13 mouse cellular contexts compared by ENCODE assay signal in the genomic region with DNA sequence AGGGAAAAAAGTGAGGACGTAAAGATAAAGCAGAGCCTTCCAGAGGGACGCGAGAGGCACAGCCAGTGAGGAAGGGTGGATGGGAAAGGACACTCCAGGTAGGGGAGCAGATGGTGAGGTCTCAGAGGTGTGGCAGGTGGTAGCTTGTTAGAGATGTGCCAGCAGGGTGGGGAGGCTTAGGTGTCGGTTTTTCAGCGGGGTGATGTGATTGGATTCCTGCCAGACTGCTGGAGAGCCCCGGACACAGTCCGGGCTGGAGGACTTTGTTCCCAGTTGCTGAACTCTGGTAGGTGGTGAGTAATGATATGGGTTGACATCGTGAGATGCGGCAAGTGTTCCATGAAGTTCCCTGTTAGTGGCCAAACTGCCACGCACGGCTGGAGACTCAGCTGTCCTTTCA. TPM values are rescaled to one million over a fixed set of nuclear protein-coding genes. Genes with fewer than 3 reads are reported as not detected.
DNase-seq lines count a peak whose midpoint lies in the region; ATAC-seq and TF ChIP-seq lines count a peak whose summit lies in the region.
"Had no signal": no experiment of that assay in that cellular context is flagged by ENCODE, and none has a peak within 500 bp of the region (broad histone marks: within the 10 kb centered on the region; RNA-seq: fewer than 3 reads in every experiment).

No protein-coding gene starts in this region.

- no peak for ATAC-seq in cerebellum, adult (ENCODE audit: insufficient number of reproducible peaks, low FRiP score, low TSS enrichment)
- no peak for ATAC-seq in kidney, embryonic 16.5 days (ENCODE audit: low FRiP score, low TSS enrichment)
- ATAC-seq in stomach, postnatal 0 days (ENCODE audit: low FRiP score, low TSS enrichment) = no peak
- ATAC-seq: activated CD4-positive, CD25-positive, alpha-beta regulatory T cell, adult 4 months; forebrain, embryonic 16.5 days had no signal

- no peak for TF ChIP-seq EP300 in stomach, postnatal 0 days (optimal IDR thresholded peaks at IDR 0.05)

- no peak overlapping the region for H3K4me3 ChIP-seq in kidney, embryonic 16.5 days (ENCODE audit: low read length)
- H3K4me3 ChIP-seq in stomach, postnatal 0 days (ENCODE audit: low read depth, low read length) = no peak overlapping the region
- H3K4me3 ChIP-seq: embryonic facial prominence, embryonic 13.5 days had no signal

- no peak overlapping the region for H3K9ac ChIP-seq in kidney, embryonic 16.5 days (replicated peaks; ENCODE audit: low read length)
- no peak overlapping the region for H3K9ac ChIP-seq in stomach, postnatal 0 days (ENCODE audit: low read length)
- H3K9ac ChIP-seq: embryonic facial prominence, embryonic 13.5 days; lung, embryonic 14.5 days had no signal

- peaks cover 15% of the 10 kb centered on the region for H3K4me1 ChIP-seq in kidney, embryonic 16.5 days (ENCODE audit: insufficient read depth, low read length)
- peaks cover 3% of the 10 kb centered on the region; the same call in 1 of the 2 replicates for H3K4me1 ChIP-seq in stomach, postnatal 0 days (replicated peaks; ENCODE audit: control insufficient read depth, insufficient read depth)

- no peaks in the 10 kb centered on the region for H3K36me3 ChIP-seq in kidney, embryonic 16.5 days (ENCODE audit: insufficient read depth, low read length)
- H3K36me3 ChIP-seq in stomach, postnatal 0 days (ENCODE audit: control insufficient read depth, insufficient read depth, low read length) = no peaks in the 10 kb centered on the region
- H3K36me3 ChIP-seq: embryonic facial prominence, embryonic 13.5 days had no signal

- H3K27ac ChIP-seq in kidney, embryonic 16.5 days (ENCODE audit: low read length) = no peak overlapping the region
- H3K27ac ChIP-seq in stomach, postnatal 0 days (replicated peaks) = no peak overlapping the region
- H3K27ac ChIP-seq: embryonic facial prominence, embryonic 13.5 days had no signal

- no peak for TF ChIP-seq CTCF in stomach, postnatal 0 days (IDR thresholded peaks at IDR 0.05; ENCODE audit: low read depth)

- no peaks in the 10 kb centered on the region for H3K9me3 ChIP-seq in kidney, embryonic 16.5 days (ENCODE audit: low read length)
- H3K9me3 ChIP-seq in stomach, postnatal 0 days (ENCODE audit: control insufficient read depth, low read length) = no peaks in the 10 kb centered on the region
- H3K9me3 ChIP-seq: embryonic facial prominence, embryonic 13.5 days had no signal

- 40% methylated on average over 11 of the region's 11 CpGs for WGBS in kidney, embryonic 16.5 days
- 30% methylated on average over 11 of the region's 11 CpGs for WGBS in stomach, postnatal 0 days

- H3K27me3 ChIP-seq in kidney, embryonic 16.5 days (ENCODE audit: insufficient read depth, low read length) = no peaks in the 10 kb centered on the region
- no peaks in the 10 kb centered on the region for H3K27me3 ChIP-seq in stomach, postnatal 0 days (ENCODE audit: control insufficient read depth, insufficient read depth, low read length)
- H3K27me3 ChIP-seq: embryonic facial prominence, embryonic 13.5 days had no signal

- no peak overlapping the region for H3K4me2 ChIP-seq in kidney, embryonic 16.5 days (replicated peaks; ENCODE audit: low read depth, low read length)
- H3K4me2 ChIP-seq in stomach, postnatal 0 days (replicated peaks; ENCODE audit: low read depth) = no peak overlapping the region
- H3K4me2 ChIP-seq: embryonic facial prominence, embryonic 13.5 days; lung, embryonic 14.5 days had no signal

- peak; percentile 57 for DNase-seq in cerebellum, adult 11 months
- DNase-seq in kidney, adult 18-20 months = peak; percentile 68
- DNase-seq in kidney, postnatal 36 days = peak; percentile 77 to 86
- DNase-seq in stomach, postnatal 0 days (ENCODE audit: low spot score) = peak; percentile 45
- no peak for DNase-seq in thymus, postnatal 0 days (ENCODE audit: low spot score)
- no peak for DNase-seq in gastrocnemius, adult 8-10 months (ENCODE audit: low spot score in 2 of 2)
- DNase-seq: lung, embryonic 14.5 days had no signal

RNA-seq across cellular contexts. Expression of gene Susd6, which starts 2.7 kb away (rescaled TPM):
- polyA plus RNA-seq in kidney, embryonic 16.5 days (2015; fragmentation: Nextera tagmentation; extraction: Ambion mirVana) = 17.1 and 19.5 TPM in 2 replicates
- polyA plus RNA-seq in stomach, postnatal 0 days (2015; fragmentation: Nextera tagmentation; extraction: Ambion mirVana) = 12.3 and 12.9 TPM in 2 replicates
- 21.0 and 21.1 TPM in 2 replicates for polyA plus RNA-seq in thymus, postnatal 0 days (2015; fragmentation: Nextera tagmentation; extraction: Ambion mirVana)
- 10 to 100 TPM; 39.3 to 51.9 (median 44.3) TPM for total RNA-seq in gastrocnemius, adult 8-10 months (2022)

RNA-seq across cellular contexts. Expression of gene Ccdc177, which starts 27.1 kb away (rescaled TPM):
- polyA plus RNA-seq in kidney, embryonic 16.5 days (2015; fragmentation: Nextera tagmentation; extraction: Ambion mirVana) = 0.11 and 0.12 TPM in 2 replicates
- polyA plus RNA-seq in stomach, postnatal 0 days (2015; fragmentation: Nextera tagmentation; extraction: Ambion mirVana) = 0.06 and 0.07 TPM in 2 replicates
- 0.03 TPM in 1 of 2 replicates, not detected in the other for polyA plus RNA-seq in thymus, postnatal 0 days (2015; fragmentation: Nextera tagmentation; extraction: Ambion mirVana)
- not detected for total RNA-seq in gastrocnemius, adult 8-10 months (2022)
- total RNA-seq: megakaryocyte-erythroid progenitor cell, adult 5-6 weeks had no signal
- polyA plus RNA-seq: activated CD4-positive, CD25-positive, alpha-beta regulatory T cell, adult 4 months had no signal

Comparison
In these comparisons a context has a peak if more than half of its experiments do, and no peak if none do; other contexts are left out.
1. DNase-seq: peak in cerebellum, adult 11 months (single experiment), kidney, adult 18-20 months (single experiment), kidney, postnatal 36 days (2 of 2) and stomach, postnatal 0 days (single experiment); none in thymus, postnatal 0 days (single experiment) and gastrocnemius, adult 8-10 months (0 of 2).